Mouse (Mus musculus): ENCODE measurements around the gene Ccm2. TPM values are rescaled to one million over a fixed set of nuclear protein-coding genes. Genes with fewer than 3 reads are reported as not detected.

Gene Ccm2
- total RNA-seq, 2 experiments from 2014 or later, result 28.3 to 29.6 TPM

DNA sequence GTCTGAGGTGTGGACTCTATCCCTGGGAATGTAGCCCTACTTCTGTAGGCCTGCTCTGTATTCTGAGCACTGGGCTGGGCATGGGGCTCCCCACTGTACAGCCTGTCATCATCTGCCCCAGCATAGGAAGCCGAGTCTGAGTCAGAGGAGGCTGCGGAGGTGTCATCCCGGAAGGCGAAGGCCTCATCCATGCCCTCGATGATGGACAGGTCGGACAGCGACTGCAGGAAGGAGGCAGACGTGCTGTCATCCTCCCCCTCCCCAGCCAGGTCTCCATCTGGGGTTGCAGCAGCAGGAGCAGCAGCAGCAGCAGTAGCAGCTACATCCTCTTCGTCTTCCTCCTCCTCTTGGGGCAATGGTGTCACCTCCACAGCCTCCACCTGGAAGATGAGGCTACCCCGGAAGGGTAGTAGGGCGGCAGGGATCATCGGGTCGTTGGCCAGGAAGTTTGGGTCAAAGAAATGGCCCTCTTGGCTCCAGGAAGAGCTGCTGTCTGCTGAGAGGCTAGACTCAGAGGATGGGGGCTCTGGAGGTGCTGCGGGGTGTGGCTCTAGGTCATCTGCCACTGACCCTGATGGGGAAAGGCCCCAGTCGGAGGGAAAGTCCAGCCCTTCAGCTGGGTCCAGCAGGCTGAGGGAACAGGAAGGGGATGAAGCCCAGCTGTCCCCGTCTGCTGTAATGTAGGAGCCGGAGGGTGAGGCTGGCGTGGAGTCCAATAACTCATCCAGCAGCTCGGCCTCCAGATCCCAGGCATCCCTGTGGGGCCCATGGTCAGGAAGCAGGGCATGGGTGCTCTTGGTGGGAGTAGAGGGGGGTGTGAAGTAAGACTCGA lies 55.2 kb downstream of the Ccm2 start:
- DNase-seq, result no peak
- intact Hi-C loops (cut with DNase I), result no loop called here

GRCm38 (mm10) chr11:6602662-6603061 lies 56.0 kb downstream of the Ccm2 start:
- intact Hi-C loops (cut with DNase I), result no loop called here
- no peak for DNase-seq

GRCm38 (mm10) chr11:6603224-6603623 lies 56.5 kb downstream of the Ccm2 start:
- no peak for DNase-seq
- intact Hi-C loops (cut with DNase I), result no loop called here

GRCm38 (mm10) chr11:6603887-6604603 lies 57.4 kb downstream of the Ccm2 start:
- intact Hi-C loops (cut with DNase I), result no loop called here
- DNase-seq, result peak; percentile 48 to 54

DNA sequence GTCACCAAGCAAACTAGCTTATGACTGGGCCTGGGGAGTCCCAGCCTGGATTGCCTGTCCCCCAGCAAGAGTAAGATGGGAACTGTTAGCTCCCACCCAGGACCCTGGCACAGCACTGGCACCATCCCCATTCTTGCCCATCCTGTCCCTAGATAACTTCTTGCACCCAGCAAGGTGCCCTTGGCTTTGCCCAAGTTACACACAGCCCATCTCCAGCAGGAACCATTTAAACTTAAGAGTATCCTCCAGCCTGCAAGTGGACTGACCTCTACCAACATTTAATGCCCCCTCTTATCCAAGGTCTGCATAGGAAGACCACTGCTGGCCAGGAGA lies 57.9 kb downstream of the Ccm2 start:
- no peak for DNase-seq
- intact Hi-C loops (cut with DNase I), result no loop called here

- peak; percentile 31 to 33 for DNase-seq
- intact Hi-C loops (cut with DNase I), result no loop called here
Observed at GRCm38 (mm10) chr11:6605021-6605481, 58.4 kb downstream of the Ccm2 start.

DNA sequence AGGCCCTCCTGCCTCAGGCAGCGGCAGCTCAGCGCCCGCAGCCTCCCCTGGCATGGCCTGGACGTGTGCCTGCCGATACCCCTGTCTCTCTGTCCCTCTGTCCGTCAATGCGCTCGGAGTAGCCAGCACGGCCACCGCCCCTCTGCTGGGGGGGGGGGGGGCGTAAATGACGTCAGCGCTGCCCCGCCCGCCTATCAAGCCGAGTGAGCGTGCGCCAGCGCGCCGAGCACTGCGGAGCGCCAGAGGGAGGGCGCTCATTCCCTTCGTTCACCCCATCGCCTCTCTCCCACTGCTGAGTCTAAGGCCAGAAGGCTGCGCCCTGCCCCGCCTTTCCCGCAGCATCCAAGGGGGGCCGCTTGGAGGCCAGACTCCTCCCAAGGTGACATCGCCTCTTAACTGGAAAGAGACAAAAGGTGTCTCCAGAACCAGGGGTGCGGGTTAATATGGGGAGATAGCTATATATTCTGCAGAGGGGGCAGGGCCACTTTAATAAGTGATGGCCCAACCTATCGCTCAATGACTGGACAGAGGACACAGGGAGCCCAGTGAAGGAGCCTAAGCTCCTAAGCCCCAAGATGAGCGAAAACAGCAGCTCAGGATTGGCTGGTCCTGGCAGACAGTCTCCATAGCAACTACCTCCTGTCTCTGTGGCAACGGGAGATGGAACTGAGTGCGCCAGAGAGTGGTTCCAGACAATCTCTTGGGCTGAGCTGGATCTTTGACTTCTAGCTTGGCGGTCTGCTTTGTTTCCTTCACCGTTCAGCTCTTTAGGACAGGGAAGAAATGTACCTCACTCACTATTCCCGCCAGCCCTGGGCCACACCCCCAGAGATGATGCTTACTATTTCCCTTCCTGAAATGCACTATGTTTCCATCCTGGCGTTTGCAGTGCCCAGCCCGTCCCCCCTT lies 59.1 kb downstream of the Ccm2 start, which contains the start of gene Nacad:
Nacad (minus strand) TSS at position 563 of the 909 bp plus-strand sequence.
- peak in 1 of 2 experiments; percentile 36 for DNase-seq
- intact Hi-C loops (cut with DNase I), result no loop called here

- no peak for DNase-seq
- intact Hi-C loops (cut with DNase I), result no loop called here
Observed at GRCm38 (mm10) chr11:6615250-6616205, 68.8 kb downstream of the Ccm2 start.

GRCm38 (mm10) chr11:6623704-6624103 lies 77.0 kb downstream of the Ccm2 start:
- no peak for DNase-seq
- intact Hi-C loops (cut with DNase I), result no loop called here

GRCm38 (mm10) chr11:6624619-6625382 lies 78.1 kb downstream of the Ccm2 start:
- DNase-seq, result peak in 1 of 2 experiments; percentile 31
- intact Hi-C loops (cut with DNase I), result loop anchor here (5.0 kb wide), 2 partner anchors 78 to 98 kb away; partner anchors contain the start of gene Ccm2

- intact Hi-C loops (cut with DNase I), result loop anchor here (5.0 kb wide), 2 partner anchors 78 to 98 kb away; partner anchors contain the start of gene Ccm2
- DNase-seq, result peak; percentile 94 to 96
Observed at GRCm38 (mm10) chr11:6625478-6626387, 79.0 kb downstream of the Ccm2 start, which contains the start of gene Tbrg4. Gene Tbrg4, minus strand, starts transcription at chr11:6626067.

DNA sequence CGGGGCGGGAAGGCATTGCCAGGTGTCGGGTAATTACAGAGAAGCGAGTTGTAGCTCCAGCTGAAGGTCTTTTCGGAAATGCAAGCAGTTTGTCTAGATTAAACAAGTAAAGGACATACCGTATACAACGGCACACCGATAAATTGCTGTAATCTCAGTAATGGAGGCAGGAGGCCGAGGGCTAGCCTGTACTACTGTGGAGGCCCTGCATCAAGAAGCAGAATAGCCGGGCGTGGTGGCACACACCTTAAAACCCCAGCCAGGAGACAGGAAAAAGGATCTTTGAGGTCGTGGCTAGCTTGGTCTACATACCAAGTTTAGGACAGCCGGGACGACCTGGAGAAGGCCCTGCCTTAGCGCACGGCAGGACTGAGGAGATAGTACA lies 79.7 kb downstream of the Ccm2 start:
- intact Hi-C loops (cut with DNase I), result loop anchor here (5.0 kb wide), 2 partner anchors 79 to 99 kb away; partner anchors contain the start of gene Ccm2
- no peak for DNase-seq

DNA sequence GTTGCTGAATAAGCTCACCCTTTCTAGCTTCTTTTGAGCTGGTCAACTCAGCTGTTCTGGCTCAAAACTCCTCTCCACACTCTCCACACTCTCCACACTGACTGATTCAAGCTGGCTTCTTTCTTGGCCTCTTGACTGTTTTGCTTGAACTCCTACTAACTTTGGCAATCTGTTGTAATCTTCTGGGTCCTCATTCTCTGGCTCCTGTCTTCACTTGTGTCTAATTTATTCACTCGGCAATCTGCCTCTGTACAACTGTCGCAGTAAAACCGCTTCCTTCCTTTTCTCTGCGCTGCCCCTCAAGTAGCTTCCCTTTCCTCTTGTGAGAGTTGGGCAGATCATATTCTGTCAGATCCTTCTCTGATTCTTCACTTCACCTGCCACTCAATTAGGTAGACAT lies 81.0 kb downstream of the Ccm2 start:
- intact Hi-C loops (cut with DNase I), result loop anchor here (2.0 to 5.0 kb wide), 3 partner anchors 80 to 161 kb away; partner anchors contain the start of gene Ccm2
- peak; percentile 50 to 58 for DNase-seq

GRCm38 (mm10) chr11:6628568-6628967 lies 81.9 kb downstream of the Ccm2 start:
- DNase-seq, result peak; percentile 35 to 66
- intact Hi-C loops (cut with DNase I), result loop anchor here (2.0 to 5.0 kb wide), 3 partner anchors 81 to 162 kb away; partner anchors contain the start of gene Ccm2

GRCm38 (mm10) chr11:6629655-6630054 lies 83.0 kb downstream of the Ccm2 start:
- intact Hi-C loops (cut with DNase I), result loop anchor here (2.0 to 5.0 kb wide), 3 partner anchors 82 to 163 kb away; partner anchors contain the start of gene Ccm2
- DNase-seq, result peak in 1 of 2 experiments; percentile 43

DNA sequence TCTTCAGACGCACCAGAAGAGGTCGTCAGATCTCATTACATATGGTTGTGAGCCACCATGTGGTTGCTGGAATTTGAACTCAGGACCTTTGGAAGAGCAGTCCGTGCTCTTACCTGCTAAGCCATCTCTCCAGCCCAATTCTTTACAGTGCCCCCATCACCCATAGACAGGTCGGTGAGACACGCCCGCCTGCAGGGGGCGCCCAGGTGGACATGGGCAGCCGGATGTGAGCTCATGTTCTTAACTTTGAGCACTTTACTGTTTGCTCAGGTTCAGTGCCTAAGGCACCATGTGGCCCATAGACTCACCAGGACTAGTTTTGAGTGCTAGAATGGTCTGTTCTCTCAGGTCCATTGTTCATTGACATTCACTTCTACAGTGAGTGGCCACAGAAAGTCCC lies 89.5 kb downstream of the Ccm2 start:
- intact Hi-C loops (cut with DNase I), result no loop called here
- DNase-seq, result no peak

DNA sequence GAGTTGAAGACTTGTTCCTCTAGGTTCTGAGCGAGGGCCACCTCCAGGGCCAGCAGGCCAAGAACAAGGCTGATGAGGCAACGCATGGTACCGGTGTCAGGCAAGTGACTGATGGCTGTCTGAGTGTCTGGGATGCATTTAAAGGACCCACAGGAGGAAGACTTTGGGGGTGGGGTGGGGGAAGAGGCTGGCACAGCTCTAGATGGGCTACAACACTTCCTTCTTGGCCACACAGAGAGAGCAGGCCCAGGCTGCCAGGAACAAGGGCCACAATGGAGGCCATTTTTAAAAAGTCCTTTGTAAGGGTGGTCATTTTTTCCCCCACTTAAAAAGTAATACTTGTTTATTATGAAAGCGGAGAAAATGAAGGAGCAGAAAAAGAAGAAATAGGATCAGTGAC lies 91.8 kb downstream of the Ccm2 start, which contains the start of gene Wap:
Wap (minus strand) TSS at position 101 of the 400 bp plus-strand sequence.
- intact Hi-C loops (cut with DNase I), result no loop called here
- DNase-seq, result no peak
